Mouse (Mus musculus) liver, postnatal 0 days (tissue): Measurements from ENCODE around the gene Tbc1d4. TPM values are rescaled to one million over a fixed set of nuclear protein-coding genes. Genes with fewer than 3 reads are reported as not detected.

ENCODE experiments used
- ATAC-seq: fragments of 200-750 bp; cut with Nextera tagmentation; 2 replicates; pipeline ENCODE4 v1.8.0; 2017; ENCODE audit warnings: mild to moderate bottlenecking, moderate library complexity
- DNase-seq: peaks from one replicate; pipeline ENCODE4 v3.0.0-alpha.2; 2016
- H3K27ac ChIP-seq: fragments of 300-500 bp; sonication (generic); 2 replicates; pipeline ENCODE4 v1.5.1; 2014; ENCODE audit warnings: antibody characterized with exemption, moderate library complexity, mild to moderate bottlenecking, low read depth
- H3K27me3 ChIP-seq: fragments of 300-500 bp; sonication (generic); 2 replicates; pipeline ENCODE4 v1.6.1; 2014; ENCODE audit warnings: low read length, control low read depth, mixed read lengths; ENCODE audit not compliant: insufficient read depth
- H3K36me3 ChIP-seq: fragments of 300-500 bp; sonication (generic); replicated peaks from 2 replicates; pipeline ENCODE4 v1.6.1; 2014; ENCODE audit warnings: mild to moderate bottlenecking, control low read depth, low read length, moderate library complexity, mixed read lengths; ENCODE audit not compliant: insufficient read depth
- H3K4me1 ChIP-seq: fragments of 300-500 bp; sonication (generic); 2 replicates; pipeline ENCODE4 v1.6.1; 2014; ENCODE audit warnings: antibody characterized with exemption, mild to moderate bottlenecking, control low read depth; ENCODE audit not compliant: insufficient read depth
- H3K4me2 ChIP-seq: fragments of 300-500 bp; sonication (generic); 2 replicates; pipeline ENCODE4 v1.6.1; 2014; ENCODE audit warnings: low read depth, mild to moderate bottlenecking, low read length, moderate library complexity, mixed read lengths
- H3K4me3 ChIP-seq: fragments of 300-500 bp; sonication (generic); 2 replicates; pipeline ENCODE4 v1.5.1; 2014; ENCODE audit warnings: low read depth, low read length
- H3K9ac ChIP-seq: fragments of 300-500 bp; sonication (generic); replicated peaks from 2 replicates; pipeline ENCODE4 v1.6.1; 2014; ENCODE audit warnings: mild to moderate bottlenecking, moderate library complexity
- H3K9me3 ChIP-seq: fragments of 300-500 bp; sonication (generic); 2 replicates; pipeline ENCODE4 v1.6.1; 2016; ENCODE audit warnings: mild to moderate bottlenecking, control low read depth, low read length, mixed read lengths
- CTCF ChIP-seq: sonication (generic); IDR thresholded peaks from 2 replicates; pipeline ENCODE4 v1.5.1; 2016; ENCODE audit warnings: antibody characterized with exemption, low read depth
- EP300 ChIP-seq: IDR thresholded peaks from 2 replicates; pipeline ENCODE4 v1.6.1; 2016; ENCODE audit warnings: antibody characterized with exemption, low read depth, mild to moderate bottlenecking
- WGBS: fragments of 180-500 bp; shearing (Covaris S2); extraction: QIAGEN DNeasy Blood & Tissue Kit; methylation state at CpG from one replicate; pipeline ENCODE4 v1.1.7; 2014; ENCODE audit not compliant: insufficient replicate concordance; 5-methylcytosine and 5-hydroxymethylcytosine counted together
- polyA plus RNA-seq: library from polyadenylated mRNA; unstranded; fragments of >200 nt; fragmentation: Nextera tagmentation; extraction: Ambion mirVana; gene quantifications from 2 replicates; pipeline ENCODE4 v1.2.1, GENCODE M21; 2015

The Tbc1d4 gene
- polyA plus RNA-seq, 1 experiment from 2014 or later = 2.1 TPM

DNA sequence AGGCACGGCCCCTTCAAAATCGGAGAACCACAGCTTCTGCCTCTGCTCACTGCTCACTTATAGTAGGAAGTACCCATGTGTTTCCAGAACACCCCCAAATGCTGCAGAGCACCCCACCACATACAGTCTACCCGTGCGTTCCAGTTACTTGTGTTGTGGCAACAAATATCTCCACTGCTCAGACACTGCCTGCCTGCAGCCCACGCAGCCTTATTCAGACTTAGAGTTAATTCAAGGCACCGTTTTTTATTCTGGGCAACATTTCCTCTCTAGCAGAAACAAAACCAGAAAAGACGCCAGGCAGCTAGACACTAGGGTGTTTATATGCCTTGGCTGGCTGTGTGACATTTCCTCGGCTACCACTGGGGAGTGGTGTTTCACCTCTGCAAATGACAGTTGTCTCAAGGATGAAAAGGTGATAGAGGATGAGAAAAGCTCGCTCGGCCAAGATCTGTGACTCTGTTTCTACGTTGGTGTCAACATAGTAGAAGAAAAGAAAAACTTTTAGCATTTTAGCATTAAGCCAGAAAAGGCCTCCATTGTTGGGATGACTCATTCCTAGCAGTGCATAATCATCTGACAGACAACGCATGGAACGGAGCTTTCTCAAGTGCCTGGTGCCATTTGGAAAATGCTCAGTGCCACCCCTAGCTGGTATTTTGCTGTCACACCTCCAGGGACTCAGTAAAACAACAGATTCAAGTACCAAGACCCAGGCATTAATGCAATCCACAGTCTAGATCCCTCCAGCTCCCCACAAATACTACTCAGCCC is 98.3 kb downstream of the Tbc1d4 start:
- no peak for ATAC-seq
- H3K4me3 ChIP-seq = no peak overlapping the region
- TF ChIP-seq CTCF = no peak
- TF ChIP-seq EP300 = no peak
- no peaks in the 10 kb centered on the region for H3K9me3 ChIP-seq
- no peak overlapping the region for H3K27ac ChIP-seq
- H3K4me2 ChIP-seq = no peak overlapping the region
- no peak overlapping the region for H3K9ac ChIP-seq
- H3K36me3 ChIP-seq = no peaks in the 10 kb centered on the region
- WGBS = 60% methylated on average over 13 of the region's 13 CpGs
- H3K27me3 ChIP-seq = no peaks in the 10 kb centered on the region
- DNase-seq = no peak
- no peaks in the 10 kb centered on the region for H3K4me1 ChIP-seq

DNA sequence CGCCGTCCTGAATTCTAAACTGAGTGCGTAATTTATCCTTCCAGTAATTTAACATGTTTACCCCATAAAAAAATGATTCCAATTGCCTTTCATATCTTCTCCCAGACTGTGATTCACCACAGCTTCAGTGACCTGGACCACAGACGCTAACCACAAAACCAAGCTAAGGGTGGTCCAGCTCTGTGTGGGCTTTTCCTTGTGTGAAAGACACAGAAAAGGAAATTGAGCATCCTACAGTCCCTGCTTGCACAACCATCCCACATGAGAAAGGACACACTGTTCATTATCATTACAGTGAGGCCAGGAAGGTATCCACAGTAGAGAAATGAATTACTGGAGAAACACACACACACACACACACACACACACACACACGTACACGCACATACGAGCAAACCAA is 99.2 kb downstream of the Tbc1d4 start:
- Histone ChIP-seq H3K4me1 (no peaks in the 10 kb centered on the region), H3K36me3 (no peaks in the 10 kb centered on the region), H3K27me3 (no peaks in the 10 kb centered on the region), H3K27ac (no peak overlapping the region), H3K4me3 (no peak overlapping the region), H3K4me2 (no peak overlapping the region), H3K9me3 (no peaks in the 10 kb centered on the region), H3K9ac (no peak overlapping the region)
- WGBS = 82% methylated on average over 7 of the region's 7 CpGs
- no peak for TF ChIP-seq CTCF
- no peak for TF ChIP-seq EP300
- no peak for DNase-seq
- ATAC-seq = no peak

DNA sequence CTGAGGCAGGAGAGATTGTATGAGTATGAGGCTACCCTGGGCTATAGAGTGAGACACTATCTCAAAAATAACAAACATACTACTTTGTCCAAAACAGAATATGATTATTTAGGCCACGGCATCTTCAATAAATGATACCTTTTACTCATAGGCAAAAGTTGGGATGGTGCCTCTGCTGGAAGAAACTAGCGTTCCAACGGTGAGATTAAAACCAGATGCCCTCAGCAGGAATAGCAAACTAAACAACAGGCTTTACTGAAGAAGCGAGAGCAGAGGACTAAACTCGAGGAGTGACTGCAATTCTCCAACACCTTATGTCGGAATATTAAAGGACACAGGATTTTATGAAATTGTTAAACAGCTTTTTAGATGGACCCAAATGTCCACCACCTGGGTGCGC is 101.0 kb downstream of the Tbc1d4 start:
- H3K9me3 ChIP-seq = no peaks in the 10 kb centered on the region
- TF ChIP-seq CTCF (no peak), EP300 (no peak)
- DNase-seq = no peak
- no peaks in the 10 kb centered on the region for H3K27me3 ChIP-seq
- ATAC-seq = no peak
- H3K4me1 ChIP-seq = no peaks in the 10 kb centered on the region
- no peak overlapping the region for H3K9ac ChIP-seq
- WGBS = 77% methylated on average over 7 of the region's 7 CpGs
- H3K4me2 ChIP-seq = no peak overlapping the region
- no peak overlapping the region for H3K4me3 ChIP-seq
- no peak overlapping the region for H3K27ac ChIP-seq
- no peaks in the 10 kb centered on the region for H3K36me3 ChIP-seq

DNA sequence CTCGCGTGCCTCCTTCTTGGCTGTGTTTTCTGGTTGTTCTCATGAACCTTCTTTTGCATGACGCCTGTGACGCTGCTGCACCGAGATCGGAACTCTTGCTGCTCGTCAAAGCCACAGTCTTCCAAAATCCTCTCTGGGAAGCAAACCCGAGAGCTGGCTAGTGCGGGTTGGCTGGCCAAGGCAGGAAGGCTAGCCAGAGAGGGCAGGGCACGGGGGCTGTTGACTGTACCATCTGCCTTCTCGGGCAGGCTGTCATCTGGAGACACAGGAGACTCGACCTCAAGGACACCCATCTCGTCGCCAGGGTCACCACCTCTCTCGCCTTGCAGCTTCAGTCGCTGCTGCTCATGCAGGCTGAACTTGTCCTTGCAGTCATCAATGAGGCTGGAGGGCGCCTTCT is 101.8 kb downstream of the Tbc1d4 start:
- Histone ChIP-seq H3K4me1 (no peaks in the 10 kb centered on the region), H3K4me2 (no peak overlapping the region), H3K27me3 (no peaks in the 10 kb centered on the region), H3K4me3 (no peak overlapping the region), H3K9ac (no peak overlapping the region), H3K36me3 (no peaks in the 10 kb centered on the region), H3K9me3 (no peaks in the 10 kb centered on the region), H3K27ac (no peak overlapping the region)
- ATAC-seq (no peak), DNase-seq (no peak)
- 84% methylated on average over 17 of the region's 17 CpGs for WGBS
- TF ChIP-seq CTCF (no peak), EP300 (no peak)

DNA sequence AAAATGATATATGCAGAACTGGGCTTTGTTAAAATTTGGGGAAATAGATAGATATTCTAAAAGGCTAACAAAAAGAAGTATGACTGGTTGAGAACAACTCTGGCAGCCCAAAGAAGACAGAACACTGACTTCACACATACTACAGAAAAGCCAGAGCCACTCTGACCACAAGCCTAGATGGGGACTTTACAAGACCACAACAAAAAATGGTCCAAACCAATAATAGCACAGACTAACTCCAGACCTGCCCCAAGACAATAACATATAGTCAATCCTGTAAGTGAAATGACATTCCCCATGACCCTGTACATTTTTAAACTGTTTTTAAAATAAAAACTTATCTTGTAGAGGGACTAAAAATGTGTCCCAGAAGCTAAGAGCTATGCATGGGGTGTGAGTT is 103.2 kb downstream of the Tbc1d4 start:
- DNase-seq (no peak), ATAC-seq (no peak)
- no peaks in the 10 kb centered on the region for H3K36me3 ChIP-seq
- no peak overlapping the region for H3K27ac ChIP-seq
- H3K9ac ChIP-seq = no peak overlapping the region
- no peak overlapping the region for H3K4me3 ChIP-seq
- H3K9me3 ChIP-seq = no peaks in the 10 kb centered on the region
- no peak overlapping the region for H3K4me2 ChIP-seq
- no peaks in the 10 kb centered on the region for H3K27me3 ChIP-seq
- no peaks in the 10 kb centered on the region for H3K4me1 ChIP-seq
- TF ChIP-seq EP300 = no peak
- no peak for TF ChIP-seq CTCF

DNA sequence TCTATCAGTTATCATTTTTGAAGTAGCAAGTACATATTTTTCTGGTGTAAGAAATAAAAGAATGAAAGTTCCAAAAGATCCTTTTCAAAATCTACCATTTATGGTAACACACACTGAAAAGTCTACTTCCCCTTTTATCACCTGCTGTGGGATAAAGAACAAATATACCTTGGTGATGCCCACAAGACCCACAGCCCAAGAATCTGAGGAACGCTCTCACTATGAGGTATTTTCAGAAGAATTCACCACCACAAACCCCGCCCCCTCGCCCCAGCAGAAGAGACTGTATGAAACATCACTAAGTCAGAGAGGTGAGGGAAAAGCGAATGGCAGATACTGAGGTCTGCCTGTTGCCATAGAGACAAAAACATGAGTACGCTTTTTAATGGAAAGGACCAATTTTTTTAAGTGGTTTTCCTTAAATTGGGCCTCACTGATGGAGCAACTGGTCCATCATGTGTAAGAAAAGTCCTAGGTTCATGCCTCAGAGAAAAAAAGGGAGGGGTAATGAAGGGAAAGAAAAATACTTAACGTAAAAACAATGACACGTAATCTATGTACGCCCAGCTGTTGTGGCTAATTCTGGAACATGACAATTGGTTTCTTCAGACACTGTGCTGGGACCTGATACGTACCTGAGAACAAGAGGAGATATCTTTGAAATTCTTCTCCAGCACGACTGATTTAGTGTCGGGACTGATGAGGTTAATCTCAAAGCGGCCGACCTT is 104.4 kb downstream of the Tbc1d4 start:
- H3K9me3 ChIP-seq = no peaks in the 10 kb centered on the region
- no peaks in the 10 kb centered on the region for H3K27me3 ChIP-seq
- H3K4me2 ChIP-seq = no peak overlapping the region
- H3K27ac ChIP-seq = no peak overlapping the region
- no peak overlapping the region for H3K4me3 ChIP-seq
- no peaks in the 10 kb centered on the region for H3K4me1 ChIP-seq
- TF ChIP-seq CTCF (no peak), EP300 (no peak)
- DNase-seq (no peak), ATAC-seq (no peak)
- 80% methylated on average over 13 of the region's 13 CpGs for WGBS
- no peaks in the 10 kb centered on the region for H3K36me3 ChIP-seq
- no peak overlapping the region for H3K9ac ChIP-seq
